Mouse (Mus musculus) monocyte, adult 5-6 weeks (primary cell): Measurements from ENCODE around the gene Aplp1. TPM values are rescaled to one million over a fixed set of nuclear protein-coding genes. Genes with fewer than 3 reads are reported as not detected.

Experiments
- ATAC-seq: fragments of 153-309, 156-312 bp; replicated peaks from 2 replicates; pipeline ENCODE4 v1.8.0; 2017; ENCODE audit warnings: mild to moderate bottlenecking; ENCODE audit not compliant: low TSS enrichment, insufficient number of reproducible peaks, severe bottlenecking, poor library complexity, low FRiP score
- total RNA-seq: library from RNA; stranded (forward); fragments of 200-1000, 200-491, 200-594 nt; gene quantifications from 3 replicates; pipeline ENCODE4 v1.2.3, GENCODE M21; 2017

The Aplp1 gene
- total RNA-seq, 1 experiment from 2014 or later = not detected

DNA sequence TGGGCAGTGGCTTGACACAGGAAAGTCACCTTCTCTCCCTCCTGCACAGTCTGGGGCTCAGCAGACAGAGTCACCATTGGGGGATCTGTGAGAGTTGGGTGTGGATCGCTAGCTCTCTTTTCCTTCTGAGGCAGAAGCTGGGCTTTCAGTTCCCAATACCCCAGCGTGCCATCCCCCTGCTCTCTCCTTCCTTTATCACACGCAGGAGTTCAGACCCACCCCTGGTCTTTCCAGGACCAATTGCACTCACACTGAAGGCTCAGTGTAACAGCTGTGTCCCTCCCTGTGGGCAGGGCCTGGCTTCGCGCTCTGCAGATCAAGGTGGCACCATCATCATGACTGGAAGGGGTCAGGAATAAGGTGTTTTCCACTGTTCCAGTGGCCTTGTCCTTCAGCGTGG is 8.9 kb upstream of the Aplp1 start:
- no peak for ATAC-seq

GRCm38 (mm10) chr7:30453766-30454165 is 8.4 kb upstream of the Aplp1 start:
- no peak for ATAC-seq

DNA sequence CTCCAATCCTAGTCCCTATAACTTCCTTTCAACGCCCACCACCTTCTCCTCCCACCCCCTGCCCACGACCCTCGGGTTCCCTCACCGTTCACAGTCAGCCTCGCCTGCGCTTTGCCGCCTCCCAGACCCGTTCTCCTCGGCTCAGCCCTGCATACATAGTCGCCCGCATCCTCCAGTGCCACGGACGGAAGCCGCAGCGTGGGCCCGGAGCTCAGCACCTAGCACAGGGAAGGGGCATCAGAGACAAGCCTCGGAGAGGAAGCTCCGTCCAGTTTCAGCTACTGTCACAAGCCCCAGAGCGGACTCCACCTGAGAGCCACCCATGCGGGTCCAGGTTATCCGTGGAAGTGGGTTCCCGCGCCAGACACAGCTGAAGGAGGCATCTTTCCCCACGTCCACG is 8.0 kb upstream of the Aplp1 start:
- 0 out of 2 replicates have a peak, but pooled peaks have one; percentile 7 for ATAC-seq

- no peak for ATAC-seq
Observed at GRCm38 (mm10) chr7:30450241-30450640, 4.9 kb upstream of the Aplp1 start.

GRCm38 (mm10) chr7:30444154-30444970 is 973 bp downstream of the Aplp1 start:
- ATAC-seq = no peak

- ATAC-seq = no peak
Observed at GRCm38 (mm10) chr7:30443696-30444095, 1.6 kb downstream of the Aplp1 start.

GRCm38 (mm10) chr7:30440697-30441096 is 4.6 kb downstream of the Aplp1 start:
- peak; percentile 37; the same call in 1 of the 2 replicates for ATAC-seq

GRCm38 (mm10) chr7:30439734-30440133 is 5.6 kb downstream of the Aplp1 start:
- ATAC-seq = no peak

DNA sequence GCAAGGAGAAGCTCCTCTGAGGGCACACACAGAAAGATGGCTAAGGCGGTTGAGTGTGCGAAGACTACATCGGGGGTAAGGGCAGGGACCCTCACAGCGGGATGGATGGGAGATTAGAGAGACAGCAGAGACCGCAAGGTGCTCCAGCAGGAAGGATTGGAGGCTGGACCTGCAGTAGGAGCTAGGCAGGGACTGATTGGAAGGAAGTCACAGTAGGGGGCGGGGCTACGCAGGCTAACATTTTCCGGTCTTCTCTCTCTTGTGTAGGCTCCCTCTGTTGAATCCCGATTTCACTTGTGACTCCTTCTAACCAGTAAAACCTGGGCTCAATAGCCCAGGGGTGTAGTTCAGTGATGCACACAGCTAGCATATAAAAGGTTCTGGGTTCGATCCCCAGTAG is 8.5 kb downstream of the Aplp1 start:
- no peak for ATAC-seq

DNA sequence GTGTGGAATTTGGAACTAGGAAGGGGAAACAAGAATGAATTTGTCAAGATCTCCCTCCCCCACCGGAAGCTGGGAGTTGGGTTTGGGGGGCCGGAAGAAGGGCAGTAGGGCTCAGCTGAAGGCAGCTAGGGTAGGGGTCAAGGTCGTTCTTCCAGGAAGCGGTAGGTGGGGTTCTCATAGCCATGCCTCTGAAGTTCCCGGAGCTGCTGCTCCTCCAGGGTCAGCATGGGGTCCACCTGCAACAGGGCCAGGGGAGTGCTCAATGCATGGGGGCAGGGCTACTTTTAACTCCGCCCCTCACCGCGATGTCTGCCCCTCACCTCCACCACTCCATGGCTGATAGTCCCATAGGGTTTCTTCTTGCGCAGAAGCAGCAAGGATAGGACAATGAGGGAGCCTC is 10.2 kb downstream of the Aplp1 start:
- no peak for ATAC-seq

DNA sequence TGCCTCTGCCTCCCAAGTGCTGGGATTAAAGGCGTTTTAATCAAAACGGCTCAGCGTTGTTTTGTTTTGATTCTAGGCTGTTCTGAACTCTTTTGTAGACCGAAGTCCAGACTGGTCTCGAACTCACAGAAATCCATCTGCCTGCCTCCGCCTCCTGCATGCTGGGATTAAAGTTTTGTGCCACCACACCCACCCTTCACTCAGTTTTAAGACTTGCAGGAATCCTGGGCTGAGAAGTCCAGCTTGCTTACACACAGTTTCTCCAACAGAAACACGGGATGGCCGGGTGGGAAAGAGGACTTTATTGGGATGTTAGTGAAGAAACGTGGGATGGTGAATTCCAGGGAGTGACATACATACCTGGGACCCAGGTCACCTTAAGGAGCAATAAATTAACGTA is 10.6 kb downstream of the Aplp1 start:
- ATAC-seq = no peak

GRCm38 (mm10) chr7:30434238-30434637 is 11.1 kb downstream of the Aplp1 start:
- ATAC-seq = no peak

GRCm38 (mm10) chr7:30431793-30432192 is 13.5 kb downstream of the Aplp1 start:
- ATAC-seq = peak; percentile 78

DNA sequence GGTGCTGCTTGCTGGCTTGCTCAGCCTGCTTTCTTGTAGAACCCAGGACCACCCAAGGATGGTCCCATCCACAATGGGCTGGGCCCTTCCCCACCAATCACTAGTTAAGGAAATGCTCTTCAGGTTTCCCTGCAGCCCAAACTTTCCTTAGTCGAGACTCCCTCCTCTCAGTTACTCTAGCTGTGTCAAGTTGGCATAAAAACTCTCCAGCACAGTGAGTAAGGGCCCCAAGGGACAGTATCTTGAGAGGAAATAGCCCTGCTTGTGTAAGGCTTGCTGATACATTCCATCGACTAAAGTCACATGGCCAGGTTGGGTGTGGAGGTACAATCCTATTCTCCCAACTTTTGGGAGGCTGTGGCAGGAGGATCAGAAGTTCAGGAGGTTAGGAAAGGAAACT is 15.1 kb downstream of the Aplp1 start:
- ATAC-seq = no peak

DNA sequence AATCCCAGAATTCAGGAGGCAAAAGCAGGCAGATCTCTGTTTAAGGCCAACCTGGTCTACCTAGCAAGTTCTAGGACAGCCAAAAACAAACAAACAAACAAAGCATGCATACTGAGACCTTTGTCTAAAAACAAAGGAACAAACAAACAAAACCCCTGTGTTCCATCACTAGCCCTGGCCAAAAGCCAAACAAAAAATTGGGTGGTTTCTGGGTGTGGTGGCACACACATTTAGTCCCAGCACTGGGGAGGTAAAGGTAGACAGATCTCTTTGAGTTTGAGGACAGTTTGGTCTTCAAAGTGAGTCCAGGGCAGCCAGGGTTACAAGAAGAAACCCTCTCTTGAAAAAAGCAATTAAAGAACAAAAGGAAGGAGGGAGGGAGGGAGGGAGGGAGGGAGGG is 16.0 kb downstream of the Aplp1 start:
- ATAC-seq = no peak

DNA sequence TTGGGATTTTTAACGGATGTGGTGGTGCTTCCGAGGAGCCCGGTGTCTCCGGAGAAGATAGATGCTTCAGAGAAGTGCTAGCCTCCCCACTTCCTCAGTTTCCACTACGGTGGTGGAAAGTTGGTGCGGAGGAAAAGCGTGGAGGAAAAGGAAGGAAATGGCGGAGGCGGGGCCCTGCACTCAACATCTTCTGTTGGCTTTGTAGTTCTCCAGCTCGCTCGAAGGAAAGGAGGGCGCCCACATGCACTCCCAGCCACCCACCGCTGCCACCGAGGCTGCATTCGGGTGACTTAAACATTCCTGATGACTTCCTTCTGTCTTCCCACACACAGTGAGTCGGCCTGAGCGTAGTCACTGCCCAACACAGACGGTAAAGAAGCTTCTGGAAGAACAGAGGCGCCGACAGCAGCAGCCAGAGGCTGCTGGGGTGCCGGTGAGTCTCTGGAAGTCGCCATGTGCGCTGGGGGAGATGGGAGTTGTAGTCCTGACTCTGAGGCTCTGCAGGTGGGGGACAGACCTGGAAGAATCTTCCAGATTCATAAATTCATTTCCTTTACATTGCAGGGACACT is 22.2 kb downstream of the Aplp1 start:
- ATAC-seq = no peak

DNA sequence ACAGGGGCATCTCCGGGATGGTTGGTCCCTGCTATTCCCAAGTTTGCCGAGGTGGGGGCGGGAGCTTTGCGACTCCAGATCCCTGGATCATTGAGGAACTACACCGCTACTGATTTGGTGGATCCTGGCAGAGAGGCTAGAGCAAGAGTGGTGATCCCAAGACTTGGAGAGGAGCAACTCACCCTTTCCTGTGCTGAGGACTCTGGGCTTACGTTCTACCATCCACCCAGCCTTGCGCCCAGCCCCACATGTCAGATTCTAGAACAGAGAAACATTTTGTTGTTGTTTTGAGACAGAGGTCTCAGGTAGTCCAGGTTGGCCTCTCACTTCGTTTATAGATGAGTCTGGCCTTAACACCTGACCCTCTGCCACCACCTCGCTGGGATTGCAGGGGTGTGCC is 22.8 kb downstream of the Aplp1 start:
- ATAC-seq = no peak

DNA sequence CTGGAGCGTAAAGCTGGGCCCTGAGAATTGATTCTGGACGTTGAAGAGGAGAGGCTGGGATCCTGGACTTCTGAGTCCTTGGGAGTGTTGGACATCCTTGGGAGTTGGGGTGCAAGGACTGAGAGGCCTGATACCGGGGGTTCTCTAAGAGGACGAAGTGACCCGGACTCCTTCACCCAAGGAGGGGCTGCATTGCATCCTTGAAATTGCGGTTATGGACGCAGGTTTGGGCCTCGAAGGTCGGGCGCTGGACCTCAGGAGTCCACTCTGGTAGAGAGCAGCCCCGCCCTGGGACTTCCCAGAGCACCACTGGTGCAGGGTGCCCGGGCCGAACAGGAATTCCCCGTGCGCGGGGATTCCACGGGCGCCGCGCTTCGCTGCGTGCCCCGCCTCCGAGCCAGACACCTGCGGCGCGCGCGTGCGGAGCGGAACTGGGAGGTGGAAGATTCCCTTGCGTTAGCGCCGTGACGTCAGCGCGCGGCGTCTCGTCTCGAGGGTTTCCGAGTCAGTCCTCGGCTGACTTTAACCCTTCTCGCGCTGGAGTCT is 23.4 kb downstream of the Aplp1 start:
- ATAC-seq = peak; percentile 32; the same call in 1 of the 2 replicates

DNA sequence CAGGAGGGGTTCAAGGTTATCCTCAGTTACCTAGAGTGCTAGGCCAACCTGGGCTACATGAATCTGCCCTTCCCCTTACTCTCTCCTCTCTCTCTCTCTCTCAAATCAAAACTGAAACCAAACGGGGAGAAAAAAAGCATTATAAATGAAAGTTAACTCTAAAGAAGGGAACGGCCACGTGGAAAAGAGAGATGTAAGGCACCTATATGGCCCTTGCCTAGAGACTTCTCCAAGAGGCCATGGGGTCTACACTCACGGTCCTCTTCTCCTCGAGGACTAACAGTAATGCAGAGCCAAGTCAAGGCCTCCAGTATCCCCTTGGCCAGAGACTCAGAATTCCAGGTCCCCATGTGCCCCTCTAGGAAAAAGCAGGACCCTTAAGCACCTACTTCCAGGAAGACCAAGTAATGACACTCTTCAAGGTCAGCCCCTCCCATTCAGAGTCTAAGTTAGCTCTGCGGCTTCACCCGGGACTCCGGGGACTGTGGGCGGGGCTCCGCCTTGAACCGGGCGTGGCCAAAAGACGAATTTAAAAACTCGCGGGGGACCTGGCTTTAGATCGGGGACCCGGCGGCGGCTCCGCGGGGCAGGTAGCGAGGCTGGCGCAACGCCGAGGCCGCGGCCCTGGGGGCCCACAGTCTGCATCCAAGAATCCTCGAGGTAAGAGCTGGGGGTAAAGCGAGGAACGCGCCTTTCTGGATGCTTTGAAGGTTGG is 24.0 kb downstream of the Aplp1 start, which contains the start of gene Nfkbid:
TSS of gene Nfkbid (plus strand) at position 558 of the 715 bp plus-strand sequence.
- ATAC-seq = peak; percentile 16; the same call in 1 of the 2 replicates
